Mouse (Mus musculus): ENCODE results near the gene Edc3. TPM values are rescaled to one million over a fixed set of nuclear protein-coding genes. Genes with fewer than 3 reads are reported as not detected.

The Edc3 gene
- polyA plus RNA-seq, 1 experiment from 2014 or later, result 40.2 TPM

DNA sequence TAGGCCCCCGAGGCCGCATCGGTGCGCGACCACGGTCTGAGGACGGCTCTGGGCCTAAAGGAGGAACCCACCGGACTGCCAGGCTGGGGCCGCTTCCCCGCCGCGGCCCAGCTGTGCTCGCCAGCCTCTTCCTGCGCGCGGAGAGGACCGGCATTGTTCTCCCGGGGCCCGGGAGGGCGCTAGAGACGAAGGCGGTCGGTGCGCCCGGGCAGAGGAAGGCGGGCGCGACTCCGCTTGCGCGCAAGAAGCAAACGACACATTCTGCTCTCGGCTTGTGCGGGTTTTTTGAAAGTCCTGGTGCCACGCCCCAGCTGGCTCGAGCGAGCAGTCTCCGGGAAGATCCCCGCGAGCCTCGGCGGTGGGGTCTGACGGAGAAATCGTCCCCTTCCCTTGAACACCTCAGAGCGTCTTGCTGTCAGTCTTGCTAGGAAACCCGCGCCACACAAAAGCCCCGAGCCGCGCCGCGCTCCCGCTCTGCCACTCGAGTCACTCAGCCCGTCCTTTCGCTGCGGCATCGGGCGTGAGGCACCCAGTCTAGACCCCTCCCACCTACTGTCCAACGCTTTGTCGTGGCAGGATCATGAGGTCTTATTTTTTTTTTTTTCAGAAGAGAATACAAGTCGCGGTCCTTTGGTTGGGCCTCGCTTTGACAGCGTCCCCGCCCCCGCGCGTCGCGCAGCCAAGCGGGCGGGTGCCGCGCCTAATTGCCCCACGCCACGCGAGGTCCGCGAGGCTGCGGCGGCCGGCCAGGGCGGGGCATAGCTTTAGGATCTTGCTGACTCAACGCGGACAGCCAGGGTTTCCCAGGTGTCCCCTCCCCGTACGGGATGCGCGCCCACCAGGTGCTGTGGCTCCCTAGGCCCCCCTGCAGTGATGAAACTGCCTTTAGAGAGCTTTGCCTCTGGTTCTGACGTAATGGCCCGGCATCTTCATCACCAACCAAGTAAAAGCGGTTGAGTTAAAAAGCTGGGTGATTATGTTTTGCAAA lies 57.3 kb downstream of the Edc3 start, which contains the start of gene Clk3:
TSS of gene Clk3 (minus strand) at position 497 of the 988 bp plus-strand sequence.
- WGBS, result under 1% methylated on average over 93 of the region's 93 CpGs
- Histone ChIP-seq H3K4me1 (peaks cover 38% of the 10 kb centered on the region), H3K27me3 (peaks cover 4% of the 10 kb centered on the region; the same call in 1 of the 2 replicates), H3K27ac (peak within 1 kb of the TSS; percentile 99), H3K4me2 (peak within 1 kb of the TSS; percentile 96), H3K4me3 (replicated peaks) (peak within 1 kb of the TSS; percentile 78), H3K9ac (peak within 1 kb of the TSS; percentile 93), H3K9me3 (no peaks in the 10 kb centered on the region), H3K36me3 (replicated peaks) (peaks cover 12% of the 10 kb centered on the region)
- peak; percentile 56 for ATAC-seq (ENCODE audit: low FRiP score)

DNA sequence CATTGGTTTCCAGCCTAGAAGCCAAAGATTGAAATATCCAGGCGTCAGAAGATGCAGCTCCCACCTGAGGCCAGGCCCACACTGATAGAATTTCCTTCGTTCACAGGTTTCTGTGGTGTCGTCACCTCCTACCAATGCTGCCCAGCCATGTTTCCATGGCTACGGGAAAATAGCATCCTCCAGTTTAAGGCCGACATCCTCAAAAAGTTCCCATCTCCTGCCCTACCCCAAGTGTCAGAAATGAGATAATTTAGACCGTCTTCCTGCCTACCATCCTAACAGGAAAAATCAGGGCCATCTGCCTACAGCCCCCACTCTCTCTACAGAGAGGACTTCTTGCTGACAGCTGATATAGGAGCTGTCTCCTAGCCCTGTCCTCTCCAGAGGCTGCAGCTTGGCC lies 58.1 kb downstream of the Edc3 start:
- 30% methylated on average over 6 of the region's 6 CpGs for WGBS

DNA sequence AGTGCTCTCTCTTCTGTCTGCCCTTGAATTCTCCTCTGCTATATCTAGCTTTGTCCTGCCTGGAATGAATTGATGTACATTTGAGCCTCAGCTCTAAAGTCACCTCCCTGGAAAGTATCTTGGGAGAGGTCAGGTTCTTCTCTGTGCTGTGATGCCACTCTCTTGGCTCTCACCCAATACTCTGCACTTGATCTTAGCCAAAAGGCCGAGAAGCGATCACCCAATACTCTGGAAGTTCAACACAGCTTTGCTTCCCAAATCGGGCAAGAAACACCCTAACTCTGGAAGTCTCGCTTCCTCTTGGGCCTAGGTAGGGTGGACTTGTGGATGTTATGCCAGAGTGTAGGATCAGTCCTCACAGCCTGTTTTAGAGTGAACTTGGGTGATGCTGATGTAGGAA lies 58.9 kb downstream of the Edc3 start:
- H3K4me3 ChIP-seq (replicated peaks), result no peak overlapping the region

More for the DNA sequence above, 58.1 kb downstream of the Edc3 start:
- Histone ChIP-seq H3K4me1 (peaks cover 38% of the 10 kb centered on the region), H3K9ac (peak overlapping the region; percentile 93), H3K9me3 (no peaks in the 10 kb centered on the region), H3K4me3 (replicated peaks) (peak overlapping the region; percentile 78), H3K27ac (no peak overlapping the region; the same call in 1 of the 2 replicates), H3K4me2 (peak overlapping the region; percentile 96), H3K36me3 (replicated peaks) (peaks cover 4% of the 10 kb centered on the region), H3K27me3 (peaks cover 4% of the 10 kb centered on the region; the same call in 1 of the 2 replicates)
- ATAC-seq (ENCODE audit: low FRiP score), result no peak

DNA sequence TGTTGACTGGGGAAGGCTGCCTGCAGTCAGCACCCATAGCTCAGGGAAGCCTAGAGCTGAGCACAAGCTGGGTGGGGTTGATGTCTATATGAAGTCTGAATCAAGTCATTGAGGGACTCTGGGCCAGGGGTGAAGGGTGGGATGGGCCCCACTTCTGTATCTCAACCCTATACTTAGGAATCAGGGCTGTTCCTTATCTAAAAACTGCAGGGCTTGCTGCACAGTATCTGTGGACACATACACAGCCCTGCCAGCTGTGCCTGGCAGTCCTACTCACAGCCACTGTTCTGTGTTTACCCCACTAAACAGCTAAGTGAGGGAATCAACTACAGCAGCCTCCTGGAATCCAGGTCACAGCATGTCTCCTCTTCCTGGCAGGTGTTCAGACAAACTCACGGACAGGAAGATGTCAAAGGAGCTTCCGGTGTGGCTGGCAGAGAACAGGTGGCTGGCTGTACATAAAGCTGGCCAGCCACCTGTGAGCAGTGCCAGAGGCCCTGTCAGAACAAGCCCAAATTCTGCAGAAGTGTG lies 61.3 kb downstream of the Edc3 start:
- no peak overlapping the region for H3K9ac ChIP-seq
- H3K4me2 ChIP-seq, result no peak overlapping the region
- no peaks in the 10 kb centered on the region for H3K36me3 ChIP-seq (replicated peaks)
- ATAC-seq (ENCODE audit: low FRiP score), result no peak
- H3K9me3 ChIP-seq, result no peaks in the 10 kb centered on the region
- peak overlapping the region; percentile 26; the same call in 1 of the 2 replicates for H3K27ac ChIP-seq
- 73% methylated on average over 2 of the region's 2 CpGs for WGBS
- H3K4me3 ChIP-seq (replicated peaks), result no peak overlapping the region
- peaks cover 10% of the 10 kb centered on the region for H3K4me1 ChIP-seq
- peaks cover 4% of the 10 kb centered on the region; the same call in 1 of the 2 replicates for H3K27me3 ChIP-seq

More for the DNA sequence above, 58.9 kb downstream of the Edc3 start:
- peaks cover 4% of the 10 kb centered on the region; the same call in 1 of the 2 replicates for H3K27me3 ChIP-seq
- no peak overlapping the region for H3K27ac ChIP-seq
- no peaks in the 10 kb centered on the region for H3K9me3 ChIP-seq
- H3K4me1 ChIP-seq, result peaks cover 31% of the 10 kb centered on the region
- no peak overlapping the region for H3K9ac ChIP-seq
- no peaks in the 10 kb centered on the region for H3K36me3 ChIP-seq (replicated peaks)
- ATAC-seq (ENCODE audit: low FRiP score), result no peak
- H3K4me2 ChIP-seq, result no peak overlapping the region
- 94% methylated on average over 4 of the region's 4 CpGs for WGBS

DNA sequence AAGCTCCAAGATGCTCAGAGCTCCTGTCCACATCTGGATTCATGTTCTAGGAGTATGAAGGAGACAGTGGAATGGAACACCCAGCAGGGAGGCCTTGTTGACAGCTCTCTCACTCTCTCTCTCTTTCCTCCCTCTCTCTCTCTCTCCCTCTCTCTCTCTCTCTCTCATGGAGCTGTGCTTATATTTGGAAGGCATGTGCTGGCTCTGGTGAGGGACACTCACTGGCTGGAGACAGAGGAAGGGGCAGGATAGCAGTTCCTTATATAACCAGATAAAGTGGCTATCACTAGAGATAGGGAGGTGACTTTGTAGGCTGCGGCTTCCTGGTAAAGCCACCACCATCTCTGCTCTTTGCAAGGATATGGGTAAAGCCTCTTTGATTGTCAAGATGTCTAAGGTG lies 61.9 kb downstream of the Edc3 start:
- H3K9ac ChIP-seq, result no peak overlapping the region
- H3K27ac ChIP-seq, result no peak overlapping the region
- peaks cover 10% of the 10 kb centered on the region for H3K4me1 ChIP-seq
- H3K9me3 ChIP-seq, result no peaks in the 10 kb centered on the region
- no peaks in the 10 kb centered on the region for H3K36me3 ChIP-seq (replicated peaks)
- WGBS, result 100% methylated on average over 1 of the region's 1 CpGs
- no peak overlapping the region for H3K4me3 ChIP-seq (replicated peaks)
- no peak overlapping the region for H3K4me2 ChIP-seq
- ATAC-seq (ENCODE audit: low FRiP score), result no peak
- peaks cover 4% of the 10 kb centered on the region; the same call in 1 of the 2 replicates for H3K27me3 ChIP-seq

DNA sequence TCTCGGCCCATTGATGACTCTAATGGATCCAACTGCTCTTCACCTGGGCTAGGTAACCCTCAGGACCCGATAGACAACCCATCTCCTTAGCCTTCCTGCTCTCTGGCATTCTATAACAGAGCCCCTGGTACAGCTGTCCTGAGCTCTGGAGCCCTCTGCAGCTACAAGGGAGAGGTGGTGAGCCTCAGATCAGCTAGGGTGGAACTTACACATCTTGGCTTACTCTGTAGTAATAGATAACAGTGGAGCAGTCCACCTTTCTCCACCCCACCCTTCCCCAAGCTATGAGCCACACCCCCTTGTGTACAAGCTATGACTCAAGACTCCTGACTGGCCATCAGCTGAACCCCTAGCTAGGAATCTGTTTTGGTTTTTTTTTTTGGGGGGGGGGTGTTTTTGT lies 62.5 kb downstream of the Edc3 start:
- ATAC-seq (ENCODE audit: low FRiP score), result no peak
- H3K4me1 ChIP-seq, result peaks cover 11% of the 10 kb centered on the region
- H3K27ac ChIP-seq, result no peak overlapping the region
- no peaks in the 10 kb centered on the region for H3K36me3 ChIP-seq (replicated peaks)
- H3K9me3 ChIP-seq, result no peaks in the 10 kb centered on the region
- H3K27me3 ChIP-seq, result peaks cover 4% of the 10 kb centered on the region; the same call in 1 of the 2 replicates
- 86% methylated on average over 2 of the region's 2 CpGs for WGBS
- no peak overlapping the region for H3K4me3 ChIP-seq (replicated peaks)
- no peak overlapping the region for H3K9ac ChIP-seq
- no peak overlapping the region for H3K4me2 ChIP-seq

DNA sequence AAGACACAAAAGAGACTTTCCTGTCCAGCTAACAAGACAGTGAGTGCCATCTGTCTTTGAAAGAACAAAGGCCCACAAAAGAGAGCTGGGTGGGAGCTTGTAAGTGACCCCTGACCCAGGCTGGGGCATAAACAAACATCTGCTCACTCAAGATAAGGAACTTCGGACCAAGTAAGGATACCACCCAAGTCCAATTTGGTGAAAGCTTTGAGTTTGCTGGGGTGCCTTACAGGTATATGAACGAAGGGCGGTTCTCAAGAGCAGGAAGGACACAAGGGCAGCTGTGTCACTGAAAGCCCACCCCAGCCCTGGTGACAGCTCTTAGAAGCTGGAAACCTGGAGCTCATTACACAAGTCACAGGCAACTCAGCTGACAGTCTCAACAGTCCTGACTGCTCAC lies 65.4 kb downstream of the Edc3 start:
- Histone ChIP-seq H3K4me1 (0 out of 2 replicates have a peak, but pooled peaks cover 3% of the 10 kb centered on the region), H3K4me2 (no peak overlapping the region), H3K9ac (no peak overlapping the region), H3K4me3 (replicated peaks) (no peak overlapping the region), H3K27me3 (no peaks in the 10 kb centered on the region; the same call in 1 of the 2 replicates), H3K9me3 (no peaks in the 10 kb centered on the region), H3K27ac (no peak overlapping the region), H3K36me3 (replicated peaks) (no peaks in the 10 kb centered on the region)
- WGBS, result 93% methylated on average over 3 of the region's 3 CpGs
- ATAC-seq (ENCODE audit: low FRiP score), result no peak

DNA sequence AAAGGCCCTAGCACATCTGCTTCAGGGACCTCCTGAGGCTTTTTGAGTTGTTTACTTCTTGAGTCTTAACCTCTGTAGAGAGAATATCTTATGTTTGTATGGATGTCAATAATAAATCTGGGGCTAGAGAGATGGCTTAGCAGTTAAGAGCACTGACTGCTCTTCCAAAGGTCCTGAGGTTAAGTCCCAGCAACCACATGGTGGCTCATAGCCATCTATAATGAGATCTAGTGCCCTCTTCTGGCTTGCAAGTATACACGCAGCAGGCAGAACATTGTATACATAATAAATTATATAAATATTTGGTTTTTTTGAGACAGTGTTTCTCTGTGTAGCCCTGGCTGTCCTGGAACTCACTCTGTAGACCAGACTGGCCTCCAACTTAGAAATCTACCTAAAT lies 65.8 kb downstream of the Edc3 start:
- no peak for ATAC-seq (ENCODE audit: low FRiP score)
- 7% methylated on average over 1 of the region's 1 CpGs for WGBS
- Histone ChIP-seq H3K9ac (no peak overlapping the region), H3K9me3 (no peaks in the 10 kb centered on the region), H3K4me2 (no peak overlapping the region), H3K27me3 (no peaks in the 10 kb centered on the region; the same call in 1 of the 2 replicates), H3K4me1 (0 out of 2 replicates have a peak, but pooled peaks cover 3% of the 10 kb centered on the region), H3K27ac (no peak overlapping the region), H3K4me3 (replicated peaks) (no peak overlapping the region), H3K36me3 (replicated peaks) (no peaks in the 10 kb centered on the region)

DNA sequence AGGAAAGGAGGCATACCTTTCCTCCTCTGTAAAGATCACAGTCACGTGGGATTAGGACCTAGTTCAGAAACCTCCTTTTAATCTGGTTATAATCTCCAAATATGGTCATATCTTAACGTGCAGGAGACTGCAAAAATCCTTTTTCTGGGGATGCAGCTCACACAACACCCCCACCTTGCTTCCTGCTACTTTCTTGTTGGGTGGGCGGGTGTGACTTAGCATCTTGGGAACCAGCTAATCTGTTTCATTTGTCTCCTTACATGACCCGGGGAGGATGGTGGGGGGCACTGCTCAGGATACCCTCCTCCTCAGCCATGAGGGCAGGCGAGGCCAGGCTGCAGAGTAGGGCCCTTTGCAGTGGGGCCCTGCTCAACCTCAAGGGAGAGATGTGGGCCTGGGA lies 66.7 kb downstream of the Edc3 start:
- Histone ChIP-seq H3K4me3 (replicated peaks) (no peak overlapping the region), H3K9ac (no peak overlapping the region), H3K4me2 (no peak overlapping the region), H3K27me3 (no peaks in the 10 kb centered on the region), H3K4me1 (0 out of 2 replicates have a peak, but pooled peaks cover 3% of the 10 kb centered on the region), H3K27ac (no peak overlapping the region), H3K36me3 (replicated peaks) (no peaks in the 10 kb centered on the region), H3K9me3 (no peaks in the 10 kb centered on the region)
- no peak for ATAC-seq (ENCODE audit: low FRiP score)
- WGBS, result 74% methylated on average over 5 of the region's 5 CpGs

DNA sequence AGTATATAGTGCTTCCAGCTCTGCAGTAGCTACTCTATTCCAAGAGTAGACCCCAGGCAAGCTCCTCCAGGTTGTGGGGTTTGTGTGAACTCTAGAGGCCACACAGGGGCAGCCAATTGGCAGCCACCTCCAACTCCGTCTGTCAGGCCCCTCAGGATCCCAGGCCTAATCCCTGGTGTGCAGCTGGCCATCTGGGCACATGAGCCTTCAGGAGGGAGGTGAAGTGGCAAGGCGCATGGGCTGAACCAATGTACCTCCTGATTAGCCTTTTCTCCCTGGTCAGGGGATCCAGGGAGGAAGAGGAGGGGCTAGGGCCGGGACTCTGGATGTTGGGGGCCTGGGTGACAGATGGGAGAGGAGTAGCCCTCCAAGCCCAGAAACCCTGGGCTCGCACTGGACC lies 67.4 kb downstream of the Edc3 start:
- no peaks in the 10 kb centered on the region for H3K27me3 ChIP-seq
- 0 out of 2 replicates have a peak, but pooled peaks cover 3% of the 10 kb centered on the region for H3K4me1 ChIP-seq
- ATAC-seq (ENCODE audit: low FRiP score), result no peak
- H3K9ac ChIP-seq, result no peak overlapping the region
- H3K4me2 ChIP-seq, result no peak overlapping the region
- WGBS, result 55% methylated on average over 4 of the region's 4 CpGs
- H3K9me3 ChIP-seq, result no peaks in the 10 kb centered on the region
- no peak overlapping the region for H3K27ac ChIP-seq
- H3K36me3 ChIP-seq (replicated peaks), result no peaks in the 10 kb centered on the region
- H3K4me3 ChIP-seq (replicated peaks), result no peak overlapping the region

DNA sequence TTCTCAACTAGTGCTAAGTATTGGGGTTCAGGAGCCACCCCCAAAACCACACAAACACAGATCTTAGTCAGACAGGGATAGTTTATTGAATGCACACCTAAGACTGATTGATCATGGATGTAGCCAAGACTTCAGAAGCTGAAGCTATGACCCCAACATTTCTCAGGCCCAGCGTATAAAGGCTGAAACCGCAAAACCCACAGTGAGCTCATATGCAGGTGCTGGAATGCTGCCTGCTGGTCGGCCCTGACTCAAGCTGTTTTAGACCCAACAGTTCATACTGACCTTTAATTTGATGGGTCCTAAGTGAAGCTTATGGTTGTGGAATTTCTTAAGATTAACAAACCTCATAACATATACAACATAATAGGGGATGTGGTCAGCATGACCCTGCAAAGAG lies 74.3 kb downstream of the Edc3 start:
- H3K27me3 ChIP-seq, result no peaks in the 10 kb centered on the region
- no peak for ATAC-seq (ENCODE audit: low FRiP score)
- 0 out of 2 replicates have a peak, but pooled peaks cover 3% of the 10 kb centered on the region for H3K36me3 ChIP-seq (replicated peaks)
- no peak overlapping the region for H3K9ac ChIP-seq
- H3K9me3 ChIP-seq, result no peaks in the 10 kb centered on the region
- no peak overlapping the region for H3K27ac ChIP-seq
- no peaks in the 10 kb centered on the region for H3K4me1 ChIP-seq
- H3K4me3 ChIP-seq (replicated peaks), result no peak overlapping the region
- H3K4me2 ChIP-seq, result no peak overlapping the region
- WGBS, result 90% methylated on average over 3 of the region's 3 CpGs

DNA sequence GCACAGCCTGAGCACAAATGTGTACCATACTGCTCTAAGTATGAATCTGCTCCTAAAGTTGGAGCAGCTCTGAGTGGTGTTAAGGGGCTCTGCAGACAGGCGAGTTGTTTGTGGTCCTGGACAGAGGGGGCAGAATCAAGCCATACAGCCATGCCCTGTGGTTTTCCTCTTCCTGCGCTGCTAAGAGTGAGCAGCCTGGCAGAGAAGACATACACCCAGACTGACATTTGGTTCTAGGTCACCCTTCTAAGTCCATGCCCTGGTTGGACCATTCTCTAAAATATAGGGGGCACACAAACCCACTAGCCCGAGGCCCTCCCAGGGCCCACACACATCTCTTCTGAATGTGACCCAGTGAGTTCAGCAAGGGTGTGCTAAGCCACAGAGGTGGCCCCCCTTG lies 81.4 kb downstream of the Edc3 start:
- no peaks in the 10 kb centered on the region for H3K9me3 ChIP-seq
- H3K9ac ChIP-seq, result no peak overlapping the region
- no peak for ATAC-seq (ENCODE audit: low FRiP score)
- H3K4me1 ChIP-seq, result no peaks in the 10 kb centered on the region
- H3K4me3 ChIP-seq (replicated peaks), result no peak overlapping the region
- 88% methylated on average over 3 of the region's 3 CpGs for WGBS
- no peak overlapping the region for H3K4me2 ChIP-seq
- no peaks in the 10 kb centered on the region for H3K27me3 ChIP-seq
- no peak overlapping the region for H3K27ac ChIP-seq
- peaks cover 63% of the 10 kb centered on the region for H3K36me3 ChIP-seq (replicated peaks)
